Mouse (Mus musculus) stomach, embryonic 16.5 days (tissue): ENCODE data around the gene Rgma. TPM values are rescaled to one million over a fixed set of nuclear protein-coding genes. Genes with fewer than 3 reads are reported as not detected.

ENCODE experiments used
- ATAC-seq: fragments of 200-750 bp; cut with Nextera tagmentation; 2 replicates; pipeline ENCODE4 v1.8.0; 2017; ENCODE audit warnings: moderate number of reproducible peaks, moderate TSS enrichment; ENCODE audit not compliant: insufficient read depth, low FRiP score
- H3K27ac ChIP-seq: fragments of 300-500 bp; sonication (generic); 2 replicates; pipeline ENCODE4 v1.5.1; 2014; ENCODE audit warnings: low read length
- H3K27me3 ChIP-seq: fragments of 300-500 bp; sonication (generic); 2 replicates; pipeline ENCODE4 v1.6.1; 2014; ENCODE audit warnings: low read length, control low read depth, mixed read lengths; ENCODE audit not compliant: control insufficient read depth, insufficient read depth
- H3K36me3 ChIP-seq: fragments of 300-500 bp; sonication (generic); 2 replicates; pipeline ENCODE4 v1.6.1; 2014; ENCODE audit warnings: low read length; ENCODE audit not compliant: control insufficient read depth, insufficient read depth
- H3K4me1 ChIP-seq: fragments of 300-500 bp; sonication (generic); 2 replicates; pipeline ENCODE4 v1.6.1; 2014; ENCODE audit warnings: low read length, control low read depth, mixed read lengths; ENCODE audit not compliant: control insufficient read depth, insufficient read depth
- H3K4me2 ChIP-seq: fragments of 300-500 bp; sonication (generic); 2 replicates; pipeline ENCODE4 v1.6.1; 2014; ENCODE audit warnings: low read depth, low read length, mixed read lengths
- H3K4me3 ChIP-seq: fragments of 300-500 bp; sonication (generic); replicated peaks from 2 replicates; pipeline ENCODE4 v1.5.1; 2014; ENCODE audit warnings: mild to moderate bottlenecking, low read length
- H3K9ac ChIP-seq: fragments of 300-500 bp; sonication (generic); 2 replicates; pipeline ENCODE4 v1.6.1; 2014; ENCODE audit warnings: low read length
- H3K9me3 ChIP-seq: fragments of 300-500 bp; sonication (generic); replicated peaks from 2 replicates; pipeline ENCODE4 v1.6.1; 2016; ENCODE audit warnings: low read length, control low read depth; ENCODE audit not compliant: control insufficient read depth
- WGBS: fragments of 180-500 bp; shearing (Covaris S2); extraction: QIAGEN DNeasy Blood & Tissue Kit; methylation state at CpG from one replicate; pipeline ENCODE4 v1.1.7; 2014; 5-methylcytosine and 5-hydroxymethylcytosine counted together
- polyA plus RNA-seq: library from polyadenylated mRNA; unstranded; fragments of >200 nt; fragmentation: Nextera tagmentation; extraction: Ambion mirVana; gene quantifications from 2 replicates; pipeline ENCODE4 v1.2.1, GENCODE M21; 2015

Rgma gene
- polyA plus RNA-seq, 1 experiment from 2014 or later = 11.7 TPM

GRCm38 (mm10) chr7:73402106-73402505 lies 26.8 kb downstream of the Rgma start:
- 61% methylated on average over 2 of the region's 2 CpGs for WGBS
- no peak for ATAC-seq
- Histone ChIP-seq H3K27ac (no peak overlapping the region), H3K4me2 (no peak overlapping the region), H3K4me1 (peaks cover 32% of the 10 kb centered on the region), H3K36me3 (peaks cover 6% of the 10 kb centered on the region), H3K9ac (no peak overlapping the region), H3K27me3 (no peaks in the 10 kb centered on the region), H3K9me3 (no peaks in the 10 kb centered on the region), H3K4me3 (no peak overlapping the region)

- WGBS = 90% methylated on average over 1 of the region's 1 CpGs
- Histone ChIP-seq H3K4me1 (peaks cover 31% of the 10 kb centered on the region), H3K36me3 (peaks cover 6% of the 10 kb centered on the region), H3K27me3 (no peaks in the 10 kb centered on the region), H3K4me2 (no peak overlapping the region), H3K9ac (no peak overlapping the region), H3K9me3 (no peaks in the 10 kb centered on the region), H3K4me3 (no peak overlapping the region), H3K27ac (no peak overlapping the region)
- no peak for ATAC-seq
These were observed 27.4 kb downstream of the Rgma start for GRCm38 (mm10) chr7:73402671-73403070.

GRCm38 (mm10) chr7:73403538-73403937 lies 28.2 kb downstream of the Rgma start:
- no peak overlapping the region for H3K4me3 ChIP-seq
- no peaks in the 10 kb centered on the region for H3K9me3 ChIP-seq
- no peak overlapping the region for H3K27ac ChIP-seq
- 47% methylated on average over 3 of the region's 3 CpGs for WGBS
- no peak for ATAC-seq
- no peaks in the 10 kb centered on the region for H3K27me3 ChIP-seq
- no peak overlapping the region for H3K9ac ChIP-seq
- peaks cover 22% of the 10 kb centered on the region for H3K4me1 ChIP-seq
- H3K36me3 ChIP-seq = peaks cover 6% of the 10 kb centered on the region
- H3K4me2 ChIP-seq = no peak overlapping the region

GRCm38 (mm10) chr7:73405550-73405949 lies 30.2 kb downstream of the Rgma start:
- peaks cover 2% of the 10 kb centered on the region; the same call in 1 of the 2 replicates for H3K4me1 ChIP-seq
- no peak overlapping the region for H3K9ac ChIP-seq
- H3K27ac ChIP-seq = no peak overlapping the region
- H3K9me3 ChIP-seq = no peaks in the 10 kb centered on the region
- H3K36me3 ChIP-seq = peaks cover 6% of the 10 kb centered on the region
- no peak overlapping the region for H3K4me3 ChIP-seq
- no peak for ATAC-seq
- 96% methylated on average over 11 of the region's 11 CpGs for WGBS
- H3K4me2 ChIP-seq = no peak overlapping the region
- no peaks in the 10 kb centered on the region for H3K27me3 ChIP-seq

- Histone ChIP-seq H3K27me3 (no peaks in the 10 kb centered on the region), H3K4me2 (no peak overlapping the region), H3K4me3 (no peak overlapping the region), H3K27ac (no peak overlapping the region), H3K9ac (no peak overlapping the region), H3K36me3 (no peaks in the 10 kb centered on the region), H3K4me1 (peaks cover 12% of the 10 kb centered on the region; the same call in 1 of the 2 replicates), H3K9me3 (no peaks in the 10 kb centered on the region)
- no peak for ATAC-seq
- WGBS = 74% methylated on average over 7 of the region's 7 CpGs
These were observed 36.2 kb downstream of the Rgma start for GRCm38 (mm10) chr7:73411523-73411922.

GRCm38 (mm10) chr7:73411986-73412385 lies 36.7 kb downstream of the Rgma start:
- 90% methylated on average over 4 of the region's 4 CpGs for WGBS
- H3K4me3 ChIP-seq = no peak overlapping the region
- H3K4me1 ChIP-seq = peaks cover 12% of the 10 kb centered on the region; the same call in 1 of the 2 replicates
- H3K36me3 ChIP-seq = no peaks in the 10 kb centered on the region
- no peak for ATAC-seq
- peak overlapping the region; percentile 4; the same call in 1 of the 2 replicates for H3K27ac ChIP-seq
- H3K9me3 ChIP-seq = no peaks in the 10 kb centered on the region
- H3K27me3 ChIP-seq = no peaks in the 10 kb centered on the region
- H3K9ac ChIP-seq = no peak overlapping the region
- no peak overlapping the region for H3K4me2 ChIP-seq

GRCm38 (mm10) chr7:73412419-73412818 lies 37.1 kb downstream of the Rgma start:
- Histone ChIP-seq H3K36me3 (0 out of 2 replicates have a peak, but pooled peaks cover under 1% of the 10 kb centered on the region), H3K9me3 (no peaks in the 10 kb centered on the region), H3K9ac (0 out of 2 replicates have a peak overlapping the region, but pooled peaks have one; percentile 14), H3K4me1 (peaks cover 12% of the 10 kb centered on the region; the same call in 1 of the 2 replicates), H3K27ac (peak overlapping the region; percentile 4; the same call in 1 of the 2 replicates), H3K27me3 (no peaks in the 10 kb centered on the region), H3K4me3 (no peak overlapping the region), H3K4me2 (no peak overlapping the region)
- WGBS = 68% methylated on average over 7 of the region's 7 CpGs
- ATAC-seq = no peak

- no peak overlapping the region for H3K9ac ChIP-seq
- H3K4me1 ChIP-seq = peaks cover 12% of the 10 kb centered on the region; the same call in 1 of the 2 replicates
- H3K4me2 ChIP-seq = no peak overlapping the region
- WGBS = 63% methylated on average over 14 of the region's 14 CpGs
- H3K36me3 ChIP-seq = peaks cover 7% of the 10 kb centered on the region; the same call in 1 of the 2 replicates
- no peaks in the 10 kb centered on the region for H3K9me3 ChIP-seq
- no peak overlapping the region for H3K27ac ChIP-seq
- no peak for ATAC-seq
- H3K4me3 ChIP-seq = no peak overlapping the region
- no peaks in the 10 kb centered on the region for H3K27me3 ChIP-seq
These were observed 38.9 kb downstream of the Rgma start for GRCm38 (mm10) chr7:73414192-73414591.

- no peaks in the 10 kb centered on the region for H3K9me3 ChIP-seq
- peaks cover 7% of the 10 kb centered on the region; the same call in 1 of the 2 replicates for H3K36me3 ChIP-seq
- H3K4me3 ChIP-seq = no peak overlapping the region
- H3K27me3 ChIP-seq = no peaks in the 10 kb centered on the region
- peak; percentile 22; the same call in 1 of the 2 replicates for ATAC-seq
- no peak overlapping the region for H3K4me2 ChIP-seq
- peaks cover 11% of the 10 kb centered on the region for H3K4me1 ChIP-seq
- H3K9ac ChIP-seq = no peak overlapping the region
- no peak overlapping the region for H3K27ac ChIP-seq
- 43% methylated on average over 7 of the region's 7 CpGs for whole genome bisulfite sequencing
These were observed 44.1 kb downstream of the Rgma start for GRCm38 (mm10) chr7:73419375-73419774.
